Mouse (Mus musculus) forebrain, embryonic 12.5 days (tissue): Measurements from ENCODE around the gene Itgb2l. TPM values are rescaled to one million over a fixed set of nuclear protein-coding genes. Genes with fewer than 3 reads are reported as not detected.
"Not testable (repeated sequence)": the region's sequence is repeated elsewhere in the genome, so short reads cannot be mapped to it uniquely, and the experiment has no call there.

Experiments
- ATAC-seq: fragments of 200-750 bp; cut with Nextera tagmentation; 2 replicates; pipeline ENCODE4 v1.8.0; 2017; ENCODE audit warnings: moderate TSS enrichment; ENCODE audit not compliant: low FRiP score
- H3K27ac ChIP-seq: fragments of 300-500 bp; sonication (generic); 2 replicates; pipeline ENCODE4 v1.5.1; 2016; ENCODE audit warnings: mild to moderate bottlenecking
- H3K27me3 ChIP-seq: fragments of 300-500 bp; sonication (generic); 2 replicates; pipeline ENCODE4 v1.6.1; 2016; ENCODE audit warnings: mild to moderate bottlenecking
- H3K36me3 ChIP-seq: fragments of 300-500 bp; sonication (generic); replicated peaks from 2 replicates; pipeline ENCODE4 v1.6.1; 2016; ENCODE audit warnings: mild to moderate bottlenecking
- H3K4me1 ChIP-seq: fragments of 300-500 bp; sonication (generic); 2 replicates; pipeline ENCODE4 v1.6.1; 2016
- H3K4me2 ChIP-seq: fragments of 300-500 bp; sonication (generic); 2 replicates; pipeline ENCODE4 v1.6.1; 2016; ENCODE audit warnings: mild to moderate bottlenecking, moderate library complexity
- H3K4me3 ChIP-seq: fragments of 300-500 bp; sonication (generic); replicated peaks from 2 replicates; pipeline ENCODE4 v1.5.1; 2016; ENCODE audit warnings: mild to moderate bottlenecking
- H3K9ac ChIP-seq: fragments of 300-500 bp; sonication (generic); 2 replicates; pipeline ENCODE4 v1.6.1; 2016; ENCODE audit warnings: mild to moderate bottlenecking
- H3K9me3 ChIP-seq: fragments of 300-500 bp; sonication (generic); 2 replicates; pipeline ENCODE4 v1.6.1; 2016
- whole genome bisulfite sequencing: fragments of 180-500 bp; shearing (Covaris S2); methylation state at CpG from one replicate; pipeline ENCODE4 v1.1.7; 2016; 5-methylcytosine and 5-hydroxymethylcytosine counted together
- polyA plus RNA-seq: library from polyadenylated mRNA; unstranded; fragments of >200 nt; fragmentation: Nextera tagmentation; extraction: Ambion mirVana; gene quantifications from 2 replicates; pipeline ENCODE4 v1.2.1, GENCODE M21; 2016

Gene Itgb2l
- polyA plus RNA-seq, 1 experiment from 2014 or later: not detected

DNA sequence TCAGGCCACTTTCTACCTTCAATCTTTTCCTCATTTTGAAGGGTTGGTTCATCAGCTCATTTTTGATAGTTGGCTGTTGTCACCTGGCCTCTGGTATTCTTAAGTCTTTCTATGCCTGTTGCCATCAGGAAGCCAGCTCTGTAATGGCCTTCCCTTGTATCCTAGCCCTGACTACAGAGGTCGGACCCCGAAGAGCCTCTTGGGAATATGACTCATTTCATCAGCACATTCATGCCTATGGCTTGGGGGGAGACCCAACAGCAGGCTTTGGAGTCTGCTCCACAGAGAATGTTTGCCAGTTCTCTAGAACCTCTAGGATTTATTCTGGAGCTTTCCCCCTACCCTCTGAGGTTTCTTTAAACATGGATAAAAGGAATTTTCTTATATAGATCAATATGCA, 15.9 kb upstream of the Itgb2l start:
- Histone ChIP-seq H3K27me3 (no peaks in the 10 kb centered on the region), H3K36me3 (no peaks in the 10 kb centered on the region), H3K9ac (no peak overlapping the region), H3K4me2 (no peak overlapping the region), H3K27ac (no peak overlapping the region), H3K4me3 (no peak overlapping the region), H3K4me1 (no peaks in the 10 kb centered on the region), H3K9me3 (no peaks in the 10 kb centered on the region)
- ATAC-seq: no peak
- 92% methylated on average over 2 of the region's 2 CpGs for WGBS

- WGBS: 86% methylated on average over 5 of the region's 5 CpGs
- no peak overlapping the region for H3K27ac ChIP-seq
- no peaks in the 10 kb centered on the region for H3K4me1 ChIP-seq
- H3K27me3 ChIP-seq: no peaks in the 10 kb centered on the region
- no peaks in the 10 kb centered on the region for H3K9me3 ChIP-seq
- no peaks in the 10 kb centered on the region for H3K36me3 ChIP-seq
- H3K4me3 ChIP-seq: no peak overlapping the region
- H3K9ac ChIP-seq: no peak overlapping the region
- no peak for ATAC-seq
- H3K4me2 ChIP-seq: no peak overlapping the region
Observed at GRCm38 (mm10) chr16:96457612-96458011, 14.2 kb upstream of the Itgb2l start.

- no peak overlapping the region for H3K4me2 ChIP-seq
- no peak for ATAC-seq
- H3K36me3 ChIP-seq: no peaks in the 10 kb centered on the region
- no peak overlapping the region for H3K4me3 ChIP-seq
- no peaks in the 10 kb centered on the region for H3K9me3 ChIP-seq
- H3K27ac ChIP-seq: no peak overlapping the region
- no peaks in the 10 kb centered on the region for H3K4me1 ChIP-seq
- no peak overlapping the region for H3K9ac ChIP-seq
- H3K27me3 ChIP-seq: no peaks in the 10 kb centered on the region
Observed at GRCm38 (mm10) chr16:96454086-96454485, 10.7 kb upstream of the Itgb2l start.

- not testable (repeated sequence) for H3K9ac ChIP-seq, H3K27me3 ChIP-seq, H3K4me3 ChIP-seq, H3K27ac ChIP-seq, H3K9me3 ChIP-seq, H3K4me2 ChIP-seq, H3K4me1 ChIP-seq, H3K36me3 ChIP-seq, ATAC-seq
- 89% methylated on average over 16 of the region's 16 CpGs for WGBS
Observed at GRCm38 (mm10) chr16:96450871-96451270, 7.5 kb upstream of the Itgb2l start.

DNA sequence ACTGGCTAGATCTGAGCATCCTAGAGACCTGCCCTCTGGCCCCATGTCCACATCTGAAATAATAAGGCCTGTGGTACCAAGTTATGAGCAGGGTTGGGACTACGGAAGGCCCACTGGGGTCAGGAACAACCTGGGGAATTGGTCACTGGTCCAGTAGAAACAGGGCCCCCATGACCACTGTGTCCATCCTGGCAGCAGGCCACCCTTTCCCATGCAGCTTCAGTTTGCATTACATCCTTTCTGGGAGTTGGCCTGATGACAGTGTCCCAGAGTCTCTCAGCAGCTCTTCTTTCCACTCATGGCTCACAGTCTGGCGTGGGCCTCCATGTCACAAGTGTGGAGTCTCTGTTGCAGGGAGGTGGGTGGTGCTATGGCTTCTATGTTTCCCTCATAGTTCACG, 1.6 kb downstream of the Itgb2l start:
- H3K36me3 ChIP-seq: no peaks in the 10 kb centered on the region
- H3K9ac ChIP-seq: no peak overlapping the region
- no peaks in the 10 kb centered on the region for H3K4me1 ChIP-seq
- no peak overlapping the region for H3K27ac ChIP-seq
- no peak for ATAC-seq
- no peaks in the 10 kb centered on the region for H3K9me3 ChIP-seq
- H3K27me3 ChIP-seq: no peaks in the 10 kb centered on the region
- 82% methylated on average over 3 of the region's 3 CpGs for WGBS
- H3K4me2 ChIP-seq: no peak overlapping the region
- no peak overlapping the region for H3K4me3 ChIP-seq

DNA sequence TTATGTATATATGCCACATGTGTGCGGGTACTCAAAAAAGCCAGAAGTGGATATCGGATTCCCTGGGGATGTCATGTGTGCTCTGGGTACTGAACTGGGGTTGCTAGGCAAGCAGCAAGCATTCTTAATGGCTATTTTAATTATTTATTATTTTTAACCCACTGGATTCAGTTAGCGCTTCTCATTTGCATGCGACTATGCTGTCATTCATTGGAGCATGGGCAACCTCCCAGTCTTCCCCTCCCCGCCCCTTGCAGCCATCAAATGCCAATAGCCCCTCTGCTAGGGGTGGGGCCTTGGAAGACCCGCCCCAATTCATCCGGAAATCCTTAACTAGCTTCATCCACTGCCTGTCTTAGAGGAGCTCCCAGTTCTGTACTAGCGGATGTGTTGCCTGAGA, 2.5 kb downstream of the Itgb2l start:
- Histone ChIP-seq H3K9ac (no peak overlapping the region), H3K4me1 (no peaks in the 10 kb centered on the region), H3K27me3 (no peaks in the 10 kb centered on the region), H3K36me3 (no peaks in the 10 kb centered on the region), H3K4me3 (no peak overlapping the region), H3K27ac (no peak overlapping the region), H3K9me3 (no peaks in the 10 kb centered on the region), H3K4me2 (no peak overlapping the region)
- no peak for ATAC-seq
- WGBS: 80% methylated on average over 8 of the region's 8 CpGs

DNA sequence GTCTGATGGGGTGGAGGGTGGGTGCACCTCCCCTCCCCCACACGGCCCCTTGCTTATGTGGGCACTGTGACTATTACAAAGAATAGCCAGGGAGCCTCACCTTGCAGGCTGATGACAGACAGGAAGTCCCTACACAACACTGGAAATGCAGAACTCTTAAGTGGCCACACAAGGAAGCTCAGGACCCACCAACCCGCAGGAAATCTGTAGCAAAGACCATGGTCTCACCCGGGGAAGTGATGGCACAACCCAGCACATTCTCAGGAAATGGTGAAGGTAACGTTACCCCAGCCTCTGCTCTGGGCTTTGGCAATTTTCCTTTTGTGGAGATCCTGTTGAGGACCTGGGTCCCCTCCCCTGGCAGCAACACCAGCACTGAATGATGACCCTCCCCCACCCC, 3.7 kb downstream of the Itgb2l start:
- H3K4me3 ChIP-seq: no peak overlapping the region
- H3K4me2 ChIP-seq: no peak overlapping the region
- 85% methylated on average over 4 of the region's 4 CpGs for WGBS
- no peaks in the 10 kb centered on the region for H3K36me3 ChIP-seq
- no peak overlapping the region for H3K27ac ChIP-seq
- no peaks in the 10 kb centered on the region for H3K9me3 ChIP-seq
- no peaks in the 10 kb centered on the region for H3K4me1 ChIP-seq
- ATAC-seq: no peak
- H3K27me3 ChIP-seq: no peaks in the 10 kb centered on the region
- H3K9ac ChIP-seq: no peak overlapping the region

DNA sequence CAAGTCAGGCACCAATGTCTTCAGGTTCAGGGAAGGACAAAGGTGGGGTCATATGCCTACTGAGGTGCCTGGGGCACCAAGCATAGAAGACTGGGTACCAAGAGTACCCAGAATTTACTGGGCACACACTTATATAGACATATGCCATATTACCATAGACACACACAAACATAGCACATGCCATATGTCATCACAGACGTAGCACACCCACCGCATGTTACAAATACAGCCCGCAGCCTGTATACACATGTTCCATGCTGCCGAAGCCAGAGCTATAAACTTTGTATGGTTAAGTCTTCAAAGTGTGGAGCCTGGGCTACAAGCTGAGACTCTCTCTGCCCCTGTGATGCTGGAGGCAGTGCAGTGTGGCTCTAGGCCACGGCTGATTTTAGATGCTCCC, 4.5 kb downstream of the Itgb2l start:
- H3K4me1 ChIP-seq: no peaks in the 10 kb centered on the region
- no peak for ATAC-seq
- 90% methylated on average over 5 of the region's 5 CpGs for WGBS

DNA sequence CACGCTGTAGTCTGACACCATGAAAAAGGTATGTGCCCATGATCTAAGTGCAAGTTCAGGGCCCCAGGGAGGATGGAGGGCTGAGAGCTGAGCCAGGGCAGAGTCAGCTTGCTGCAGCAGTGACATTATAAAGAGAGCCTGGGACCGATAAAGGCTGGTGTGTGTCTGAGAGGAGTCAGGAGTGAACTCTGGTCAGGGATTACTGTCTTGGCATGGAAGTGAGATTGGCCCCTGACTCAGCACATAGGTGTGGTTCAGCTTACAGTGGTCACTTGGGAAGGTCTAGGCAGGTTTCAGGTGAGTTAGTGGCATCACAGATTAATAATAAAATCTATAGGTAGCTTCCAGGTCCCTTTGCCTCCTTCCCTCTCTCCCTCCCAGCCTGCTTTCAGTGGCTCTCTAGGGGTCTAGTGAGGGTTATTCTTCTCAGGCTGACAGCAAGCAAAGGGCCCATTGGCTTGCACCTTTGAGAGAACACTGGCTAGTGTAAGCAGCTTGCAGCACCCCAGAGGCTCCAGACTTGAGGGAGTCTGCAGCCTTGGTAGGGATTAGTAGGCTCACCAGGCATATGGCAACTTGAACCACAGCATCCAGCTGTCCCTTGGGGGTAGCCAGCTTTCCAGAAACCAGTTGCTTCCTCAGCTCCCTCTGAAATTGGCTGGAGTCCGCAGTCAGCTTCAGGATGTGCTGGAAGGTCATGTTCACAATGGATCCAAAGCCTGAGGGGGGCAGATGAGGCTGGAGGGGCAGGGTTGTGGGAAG, 9.2 kb downstream of the Itgb2l start:
- H3K4me1 ChIP-seq: no peaks in the 10 kb centered on the region
- H3K27me3 ChIP-seq: 0 out of 2 replicates have a peak, but pooled peaks cover under 1% of the 10 kb centered on the region
- no peak overlapping the region for H3K4me3 ChIP-seq
- WGBS: 90% methylated on average over 3 of the region's 3 CpGs
- H3K36me3 ChIP-seq: no peaks in the 10 kb centered on the region
- H3K9ac ChIP-seq: no peak overlapping the region
- H3K4me2 ChIP-seq: no peak overlapping the region
- no peaks in the 10 kb centered on the region for H3K9me3 ChIP-seq
- H3K27ac ChIP-seq: no peak overlapping the region
- no peak for ATAC-seq

More for the DNA sequence above, 4.5 kb downstream of the Itgb2l start:
- Histone ChIP-seq H3K9me3 (no peaks in the 10 kb centered on the region), H3K4me3 (no peak overlapping the region), H3K4me2 (no peak overlapping the region), H3K27ac (no peak overlapping the region), H3K9ac (no peak overlapping the region), H3K27me3 (no peaks in the 10 kb centered on the region), H3K36me3 (no peaks in the 10 kb centered on the region)

DNA sequence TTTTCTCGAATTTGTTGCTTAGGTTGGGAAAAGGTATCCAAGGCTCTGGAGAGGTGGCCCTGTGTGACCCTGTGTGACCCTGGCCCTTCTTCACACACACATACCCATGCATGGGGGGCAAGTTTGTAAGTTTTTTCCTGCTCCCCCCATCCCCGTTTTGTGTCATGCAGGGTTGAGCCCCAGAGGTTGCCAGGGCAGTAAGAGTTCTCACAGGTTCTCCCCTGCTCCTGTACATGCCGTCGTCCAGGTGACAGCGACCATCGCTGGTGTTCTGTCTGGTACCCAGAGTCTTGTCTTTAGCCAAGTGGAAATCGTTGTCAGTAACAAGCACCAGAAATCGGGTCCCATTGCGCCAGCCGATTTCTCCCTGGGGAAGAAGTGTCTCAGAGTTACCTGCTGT, 10.2 kb downstream of the Itgb2l start:
- Histone ChIP-seq H3K9me3 (no peaks in the 10 kb centered on the region), H3K4me1 (no peaks in the 10 kb centered on the region), H3K4me2 (no peak overlapping the region), H3K9ac (no peak overlapping the region), H3K36me3 (no peaks in the 10 kb centered on the region), H3K27me3 (0 out of 2 replicates have a peak, but pooled peaks cover 3% of the 10 kb centered on the region), H3K27ac (no peak overlapping the region), H3K4me3 (no peak overlapping the region)
- 90% methylated on average over 10 of the region's 10 CpGs for WGBS
- ATAC-seq: no peak

- Histone ChIP-seq H3K27me3 (0 out of 2 replicates have a peak, but pooled peaks cover 3% of the 10 kb centered on the region), H3K27ac (no peak overlapping the region), H3K4me2 (no peak overlapping the region), H3K4me1 (no peaks in the 10 kb centered on the region), H3K36me3 (no peaks in the 10 kb centered on the region), H3K4me3 (no peak overlapping the region), H3K9me3 (no peaks in the 10 kb centered on the region), H3K9ac (no peak overlapping the region)
- no peak for ATAC-seq
- WGBS: 72% methylated on average over 3 of the region's 3 CpGs
Observed at GRCm38 (mm10) chr16:96429046-96429445, 14.4 kb downstream of the Itgb2l start.

DNA sequence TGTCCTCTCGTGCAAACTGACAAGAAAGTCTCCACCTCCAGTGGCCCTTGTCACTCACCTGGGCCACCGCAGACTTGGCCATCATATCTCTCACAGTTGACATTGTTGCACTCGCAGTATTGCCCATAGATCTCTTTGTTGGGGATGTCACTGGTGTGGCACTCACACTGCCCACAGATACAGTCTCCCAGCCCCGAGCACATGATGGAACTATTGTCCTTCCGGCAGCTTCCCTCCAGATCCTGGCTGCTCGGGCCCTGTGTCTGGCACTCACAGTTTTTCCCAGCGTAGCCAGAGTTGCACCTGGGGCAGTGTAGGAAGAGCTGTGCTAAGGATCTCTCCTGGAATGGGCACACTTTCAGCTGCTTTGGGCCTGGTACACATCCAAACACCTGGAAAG, 16.7 kb downstream of the Itgb2l start:
- Histone ChIP-seq H3K9me3 (no peaks in the 10 kb centered on the region), H3K27ac (no peak overlapping the region), H3K4me1 (no peaks in the 10 kb centered on the region), H3K9ac (no peak overlapping the region), H3K4me3 (no peak overlapping the region), H3K36me3 (no peaks in the 10 kb centered on the region), H3K27me3 (0 out of 2 replicates have a peak, but pooled peaks cover 3% of the 10 kb centered on the region), H3K4me2 (no peak overlapping the region)
- no peak for ATAC-seq
- 88% methylated on average over 7 of the region's 7 CpGs for WGBS

- 88% methylated on average over 2 of the region's 2 CpGs for WGBS
- Histone ChIP-seq H3K27me3 (0 out of 2 replicates have a peak, but pooled peaks cover 3% of the 10 kb centered on the region), H3K9ac (no peak overlapping the region), H3K36me3 (no peaks in the 10 kb centered on the region), H3K4me2 (no peak overlapping the region), H3K27ac (no peak overlapping the region), H3K9me3 (no peaks in the 10 kb centered on the region), H3K4me3 (no peak overlapping the region), H3K4me1 (no peaks in the 10 kb centered on the region)
- no peak for ATAC-seq
Observed at GRCm38 (mm10) chr16:96425044-96425443, 18.4 kb downstream of the Itgb2l start.
